Mouse (Mus musculus) kidney, adult 2 months (tissue): Measurements from ENCODE around the gene Acbd4.

Source experiments
- CTCF ChIP-seq: fragments of 200-500 bp; conservative IDR thresholded peaks from 2 replicates; pipeline ENCODE4 v1.5.1; 2011; ENCODE audit warnings: low read depth, mild to moderate bottlenecking, control low read depth, low read length, moderate library complexity, mixed read lengths; ENCODE audit not compliant: insufficient read depth, insufficient read length
- POLR2A ChIP-seq: fragments of 200-500 bp; IDR thresholded peaks from one replicate; pipeline ENCODE4 v1.6.1; 2011; ENCODE audit warnings: low read depth, low read length, control low read depth

GRCm38 (mm10) chr11:103113771-103114170 lies 12.3 kb downstream of the Acbd4 start:
- TF ChIP-seq POLR2A, result no peak
- TF ChIP-seq CTCF, result no peak
